Mouse (Mus musculus) limb, embryonic 14.5 days (tissue): Measurements from ENCODE around the gene Zc3h7b. TPM values are rescaled to one million over a fixed set of nuclear protein-coding genes. Genes with fewer than 3 reads are reported as not detected.

Experiments used
- ATAC-seq: fragments of 200-750 bp; cut with Nextera tagmentation; 2 replicates; pipeline ENCODE4 v1.8.0; 2017; ENCODE audit warnings: low read depth, moderate number of reproducible peaks, moderate TSS enrichment; ENCODE audit not compliant: low FRiP score
- DNase-seq: peaks from one replicate; pipeline ENCODE4 v3.0.0-alpha.2; 2015; ENCODE audit warnings: low spot score
- H3K27ac ChIP-seq: fragments of 300-500 bp; sonication (generic); replicated peaks from 2 replicates; pipeline ENCODE4 v1.5.1; 2014; ENCODE audit warnings: low read depth, mild to moderate bottlenecking, low read length, moderate library complexity, mixed read lengths
- H3K27me3 ChIP-seq: fragments of 300-500 bp; sonication (generic); 2 replicates; pipeline ENCODE4 v1.6.1; 2014; ENCODE audit warnings: low read length, mixed read lengths; ENCODE audit not compliant: control insufficient read depth, insufficient read depth
- H3K36me3 ChIP-seq: fragments of 300-500 bp; sonication (generic); 2 replicates; pipeline ENCODE4 v1.6.1; 2014; ENCODE audit warnings: mild to moderate bottlenecking, low read length, moderate library complexity, mixed read lengths; ENCODE audit not compliant: control insufficient read depth, insufficient read depth
- H3K4me1 ChIP-seq: fragments of 300-500 bp; sonication (generic); 2 replicates; pipeline ENCODE4 v1.6.1; 2014; ENCODE audit warnings: antibody characterized with exemption, low read length, mixed read lengths; ENCODE audit not compliant: control insufficient read depth, insufficient read depth
- H3K4me2 ChIP-seq: fragments of 300-500 bp; sonication (generic); replicated peaks from 2 replicates; pipeline ENCODE4 v1.6.1; 2014; ENCODE audit warnings: low read depth, mild to moderate bottlenecking, low read length, moderate library complexity; ENCODE audit not compliant: severe bottlenecking
- H3K4me3 ChIP-seq: fragments of 300-500 bp; sonication (generic); replicated peaks from 2 replicates; pipeline ENCODE4 v1.5.1; 2014; ENCODE audit warnings: low read length
- H3K9ac ChIP-seq: fragments of 300-500 bp; sonication (generic); 2 replicates; pipeline ENCODE4 v1.6.1; 2014; ENCODE audit warnings: mild to moderate bottlenecking, low read depth, low read length, moderate library complexity; ENCODE audit not compliant: severe bottlenecking
- H3K9me3 ChIP-seq: fragments of 300-500 bp; sonication (generic); 2 replicates; pipeline ENCODE4 v1.6.1; 2016; ENCODE audit warnings: low read length; ENCODE audit not compliant: control insufficient read depth
- POLR2A ChIP-seq: fragments of 200-500 bp; IDR thresholded peaks from 2 replicates; pipeline ENCODE4 v1.8.0; 2012; ENCODE audit warnings: inconsistent platforms, mild to moderate bottlenecking, moderate library complexity, borderline replicate concordance; ENCODE audit not compliant: insufficient read depth, insufficient read length; ENCODE audit errors: extremely low read depth
- WGBS: fragments of 180-500 bp; shearing (Covaris S2); extraction: QIAGEN DNeasy Blood & Tissue Kit; methylation state at CpG from one replicate; pipeline ENCODE4 v1.1.7; 2014; 5-methylcytosine and 5-hydroxymethylcytosine counted together
- polyA plus RNA-seq, 2 experiments: library from polyadenylated mRNA; depleted of rRNA in 1 of 2; stranded (reverse) in 1 of 2; unstranded in 1 of 2; fragments of >200 nt; fragmentation: Nextera tagmentation in 1 of 2; extraction: Ambion mirVana in 1 of 2; gene quantifications; 2 replicates each; pipeline versions ENCODE4 v1.2.1 to v1.2.3; 2012 to 2014

Gene Zc3h7b
- polyA plus RNA-seq, 2 experiments: 43.2 to 61.9 TPM

DNA sequence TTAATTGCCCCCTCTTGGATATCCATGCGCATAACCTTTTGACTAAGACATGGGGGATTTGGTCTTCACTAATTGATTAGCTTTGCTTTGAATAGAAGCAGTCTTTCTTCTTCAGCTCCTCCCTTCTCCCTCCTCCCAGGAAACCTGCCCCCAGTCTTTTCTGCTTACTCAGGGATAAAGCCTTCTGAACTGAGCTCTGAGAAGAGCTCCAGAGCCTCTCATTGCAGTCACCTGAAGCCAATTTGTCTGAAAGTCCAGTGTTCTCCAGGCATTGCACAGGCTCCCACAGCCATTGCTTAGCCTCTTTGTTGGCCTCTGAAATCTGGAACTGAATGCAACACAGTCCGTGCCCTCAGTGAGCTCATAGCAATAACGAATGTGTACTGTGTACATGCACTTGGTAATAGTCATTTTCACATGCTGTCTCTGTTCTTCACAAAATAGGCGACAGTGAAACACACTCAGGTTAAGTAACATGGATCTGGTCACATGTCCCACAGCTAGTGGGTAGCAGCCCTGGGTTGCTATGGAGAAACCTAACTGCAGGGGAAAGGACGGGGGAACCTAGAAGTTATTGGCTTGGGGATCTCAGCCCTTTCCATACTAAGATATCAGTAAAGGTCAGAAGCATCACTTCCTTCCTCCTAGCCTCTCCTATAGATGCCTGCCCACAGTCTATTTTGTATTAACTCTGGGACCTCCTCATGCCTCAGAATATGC is 69.3 kb downstream of the Zc3h7b start:
- Histone ChIP-seq H3K9me3 (no peaks in the 10 kb centered on the region), H3K4me3 (no peak overlapping the region), H3K9ac (no peak overlapping the region), H3K27me3 (no peaks in the 10 kb centered on the region), H3K4me1 (peaks cover 14% of the 10 kb centered on the region), H3K36me3 (peaks cover 44% of the 10 kb centered on the region), H3K4me2 (no peak overlapping the region), H3K27ac (no peak overlapping the region)
- ATAC-seq (no peak), DNase-seq (no peak)
- 83% methylated on average over 5 of the region's 5 CpGs for WGBS
- no peak for TF ChIP-seq POLR2A

DNA sequence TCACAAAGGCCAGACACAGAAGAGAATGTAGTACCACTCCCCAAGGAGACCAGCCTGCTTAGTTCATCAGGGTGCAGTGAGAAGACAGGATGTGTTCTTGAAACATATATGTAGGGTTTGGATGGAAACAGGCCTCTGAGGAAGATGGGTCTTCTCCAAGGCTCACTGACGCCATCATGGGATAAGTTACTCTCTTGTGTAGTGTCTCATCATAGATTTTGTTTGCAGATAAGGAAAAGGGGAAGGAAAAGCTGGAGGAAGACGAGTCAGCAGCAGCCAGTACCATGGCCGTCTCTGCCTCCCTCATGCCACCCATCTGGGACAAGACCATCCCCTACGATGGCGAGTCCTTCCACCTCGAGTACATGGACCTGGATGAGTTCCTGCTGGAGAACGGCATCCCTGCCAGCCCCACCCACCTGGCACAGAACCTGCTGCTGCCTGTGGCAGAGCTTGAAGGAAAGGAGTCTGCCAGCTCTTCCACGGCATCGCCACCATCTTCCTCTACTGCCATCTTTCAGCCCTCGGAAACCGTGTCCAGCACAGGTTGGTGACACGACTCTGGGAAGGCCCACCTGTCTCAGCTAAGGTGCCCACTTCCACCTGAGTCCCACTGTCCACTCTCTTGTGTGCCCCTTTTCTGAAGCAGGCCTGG is 70.0 kb downstream of the Zc3h7b start:
- WGBS: 87% methylated on average over 12 of the region's 12 CpGs

DNA sequence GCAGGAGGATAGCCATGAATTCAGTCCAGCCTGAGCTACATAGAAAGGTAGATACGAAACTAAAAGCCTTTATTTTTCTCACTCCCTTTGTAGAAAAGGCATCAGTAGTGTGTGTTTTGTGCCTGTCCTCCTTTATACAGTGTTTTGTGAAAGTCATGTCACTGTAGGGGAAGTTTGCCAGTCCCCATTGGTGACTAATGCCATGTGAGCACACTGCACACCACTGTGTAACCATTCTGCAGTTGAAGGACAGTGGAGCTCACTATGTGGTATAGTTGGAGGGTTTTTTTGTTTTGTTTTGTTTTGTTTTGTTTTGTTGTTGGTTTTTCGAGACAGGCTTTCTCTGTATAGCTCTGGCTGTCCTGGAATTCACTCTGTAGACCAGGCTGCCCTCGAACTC is 73.5 kb downstream of the Zc3h7b start:
- ATAC-seq (no peak), DNase-seq (no peak)
- 86% methylated on average over 3 of the region's 3 CpGs for WGBS
- TF ChIP-seq POLR2A: no peak
- H3K4me1 ChIP-seq: no peaks in the 10 kb centered on the region
- H3K27me3 ChIP-seq: no peaks in the 10 kb centered on the region
- H3K9ac ChIP-seq: no peak overlapping the region
- no peak overlapping the region for H3K4me3 ChIP-seq
- H3K36me3 ChIP-seq: peaks cover 75% of the 10 kb centered on the region
- H3K9me3 ChIP-seq: no peaks in the 10 kb centered on the region
- H3K4me2 ChIP-seq: no peak overlapping the region
- H3K27ac ChIP-seq: no peak overlapping the region

More for the DNA sequence above, 70.0 kb downstream of the Zc3h7b start:
- ATAC-seq (no peak), DNase-seq (no peak)
- Histone ChIP-seq H3K4me1 (peaks cover 8% of the 10 kb centered on the region), H3K9me3 (no peaks in the 10 kb centered on the region), H3K27ac (no peak overlapping the region), H3K4me2 (no peak overlapping the region), H3K4me3 (no peak overlapping the region), H3K9ac (no peak overlapping the region), H3K36me3 (peaks cover 48% of the 10 kb centered on the region), H3K27me3 (no peaks in the 10 kb centered on the region)
- no peak for TF ChIP-seq POLR2A

DNA sequence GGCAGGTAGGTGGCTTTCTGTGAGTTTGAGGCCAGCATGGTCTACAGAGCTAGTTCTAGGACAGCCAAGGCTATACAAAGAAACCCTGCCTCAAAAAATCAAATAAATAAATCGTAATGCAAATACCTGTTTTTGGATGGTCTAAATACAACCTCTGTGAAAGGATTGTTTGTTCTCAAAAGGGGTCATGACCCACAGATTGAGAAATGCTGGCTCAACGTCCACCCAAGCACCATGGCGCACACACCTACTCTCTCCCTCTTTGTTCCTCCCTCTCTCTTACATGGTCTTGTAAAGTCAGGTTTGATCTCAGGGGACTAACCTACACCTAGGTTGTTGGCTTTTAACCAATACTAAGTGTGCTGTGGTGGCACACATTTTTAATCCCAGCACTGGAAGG is 77.8 kb downstream of the Zc3h7b start:
- ATAC-seq (no peak), DNase-seq (no peak)
- H3K4me2 ChIP-seq: no peak overlapping the region
- peaks cover 77% of the 10 kb centered on the region for H3K36me3 ChIP-seq
- TF ChIP-seq POLR2A: no peak
- no peaks in the 10 kb centered on the region for H3K27me3 ChIP-seq
- H3K9me3 ChIP-seq: no peaks in the 10 kb centered on the region
- H3K4me3 ChIP-seq: no peak overlapping the region
- no peak overlapping the region for H3K27ac ChIP-seq
- H3K4me1 ChIP-seq: no peaks in the 10 kb centered on the region
- WGBS: 79% methylated on average over 3 of the region's 3 CpGs
- H3K9ac ChIP-seq: no peak overlapping the region

DNA sequence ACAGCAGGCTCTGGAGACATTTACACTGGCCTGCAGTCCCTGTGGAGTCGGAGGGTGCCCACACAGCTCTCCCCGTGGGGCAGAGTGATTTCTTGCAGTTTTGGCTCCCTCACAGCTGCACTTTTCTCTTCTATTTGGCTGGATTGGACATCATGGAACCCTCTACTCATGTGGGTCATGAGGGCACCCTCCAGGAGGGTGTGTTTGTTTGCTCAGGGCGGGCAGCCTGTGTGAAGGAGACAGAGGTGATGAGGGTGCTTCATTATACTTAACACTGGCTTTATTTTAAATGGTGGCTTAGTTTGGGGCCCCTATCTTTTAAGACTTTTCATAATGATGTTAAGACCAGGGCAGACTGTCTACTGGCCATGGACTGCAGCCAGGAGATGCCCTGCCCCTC is 80.0 kb downstream of the Zc3h7b start:
- no peak overlapping the region for H3K4me2 ChIP-seq
- H3K4me3 ChIP-seq: no peak overlapping the region
- ATAC-seq (no peak), DNase-seq (no peak)
- no peaks in the 10 kb centered on the region for H3K4me1 ChIP-seq
- WGBS: 84% methylated on average over 3 of the region's 3 CpGs
- TF ChIP-seq POLR2A: no peak
- no peaks in the 10 kb centered on the region for H3K9me3 ChIP-seq
- no peak overlapping the region for H3K27ac ChIP-seq
- no peak overlapping the region for H3K9ac ChIP-seq
- no peaks in the 10 kb centered on the region for H3K27me3 ChIP-seq
- H3K36me3 ChIP-seq: peaks cover 64% of the 10 kb centered on the region
